Mouse (Mus musculus) embryonic facial prominence, embryonic 15.5 days (tissue): ENCODE data around the gene Gorasp2. TPM values are rescaled to one million over a fixed set of nuclear protein-coding genes. Genes with fewer than 3 reads are reported as not detected.

Source experiments
- ATAC-seq: fragments of 200-750 bp; cut with Nextera tagmentation; 2 replicates; pipeline ENCODE4 v1.8.0; 2017; ENCODE audit warnings: low read depth, moderate TSS enrichment; ENCODE audit not compliant: insufficient number of reproducible peaks, low FRiP score, low TSS enrichment
- H3K27ac ChIP-seq: fragments of 300-500 bp; sonication (generic); replicated peaks from 2 replicates; pipeline ENCODE4 v1.5.1; 2015; ENCODE audit warnings: mild to moderate bottlenecking, inconsistent platforms
- H3K27me3 ChIP-seq: fragments of 300-500 bp; sonication (generic); 2 replicates; pipeline ENCODE4 v1.6.1; 2015; ENCODE audit warnings: inconsistent platforms
- H3K36me3 ChIP-seq: fragments of 300-500 bp; sonication (generic); 2 replicates; pipeline ENCODE4 v1.6.1; 2015; ENCODE audit warnings: mild to moderate bottlenecking, inconsistent platforms
- H3K4me1 ChIP-seq: fragments of 300-500 bp; sonication (generic); 2 replicates; pipeline ENCODE4 v1.6.1; 2015; ENCODE audit warnings: inconsistent platforms
- H3K4me2 ChIP-seq: fragments of 300-500 bp; sonication (generic); replicated peaks from 2 replicates; pipeline ENCODE4 v1.6.1; 2015; ENCODE audit warnings: mild to moderate bottlenecking, inconsistent platforms
- H3K4me3 ChIP-seq: fragments of 300-500 bp; sonication (generic); replicated peaks from 2 replicates; pipeline ENCODE4 v1.5.1; 2015; ENCODE audit warnings: mild to moderate bottlenecking, inconsistent platforms
- H3K9ac ChIP-seq: fragments of 300-500 bp; sonication (generic); 2 replicates; pipeline ENCODE4 v1.6.1; 2015; ENCODE audit warnings: inconsistent platforms
- H3K9me3 ChIP-seq: fragments of 300-500 bp; sonication (generic); replicated peaks from 2 replicates; pipeline ENCODE4 v1.6.1; 2016; ENCODE audit warnings: inconsistent platforms
- WGBS: fragments of 180-500 bp; shearing (Covaris S2); methylation state at CpG from one replicate; pipeline ENCODE4 v1.1.7; 2015; 5-methylcytosine and 5-hydroxymethylcytosine counted together
- polyA plus RNA-seq: library from polyadenylated mRNA; unstranded; fragments of >200 nt; fragmentation: Nextera tagmentation; extraction: Ambion mirVana; gene quantifications from 2 replicates; pipeline ENCODE4 v1.2.1, GENCODE M21; 2015

The Gorasp2 gene
- polyA plus RNA-seq, 1 experiment from 2014 or later = 191 TPM

DNA sequence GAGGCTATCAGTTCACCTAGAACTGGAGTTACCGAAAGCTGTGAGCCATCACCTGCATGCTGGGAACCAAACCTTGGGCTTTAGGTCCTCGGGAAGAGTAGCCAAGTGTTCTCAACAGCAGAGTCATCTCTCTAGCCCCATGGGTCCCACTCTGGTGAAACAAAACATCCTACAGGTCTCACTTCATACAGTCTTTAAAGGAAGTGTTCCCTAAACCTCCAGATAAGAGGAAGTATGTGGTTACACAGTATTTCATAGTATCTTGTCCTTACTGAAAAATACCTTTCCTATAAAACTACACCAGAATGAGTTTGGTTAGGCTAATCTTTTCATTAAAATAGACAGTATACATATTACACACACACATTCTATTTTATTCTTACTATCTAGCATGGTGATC, 81.2 kb downstream of the Gorasp2 start:
- H3K9me3 ChIP-seq = no peaks in the 10 kb centered on the region
- peaks cover 46% of the 10 kb centered on the region for H3K36me3 ChIP-seq
- H3K4me3 ChIP-seq = no peak overlapping the region
- H3K4me2 ChIP-seq = no peak overlapping the region
- no peaks in the 10 kb centered on the region for H3K4me1 ChIP-seq
- ATAC-seq = no peak
- H3K9ac ChIP-seq = no peak overlapping the region
- no peak overlapping the region for H3K27ac ChIP-seq
- H3K27me3 ChIP-seq = no peaks in the 10 kb centered on the region
- WGBS = 94% methylated on average over 2 of the region's 2 CpGs

- Histone ChIP-seq H3K36me3 (peaks cover 26% of the 10 kb centered on the region), H3K9ac (no peak overlapping the region), H3K9me3 (no peaks in the 10 kb centered on the region), H3K4me1 (no peaks in the 10 kb centered on the region), H3K4me3 (no peak overlapping the region), H3K4me2 (no peak overlapping the region), H3K27ac (no peak overlapping the region), H3K27me3 (no peaks in the 10 kb centered on the region)
- ATAC-seq = no peak
- WGBS = 94% methylated on average over 2 of the region's 2 CpGs
These were observed 90.3 kb downstream of the Gorasp2 start for GRCm38 (mm10) chr2:70751655-70752054.

DNA sequence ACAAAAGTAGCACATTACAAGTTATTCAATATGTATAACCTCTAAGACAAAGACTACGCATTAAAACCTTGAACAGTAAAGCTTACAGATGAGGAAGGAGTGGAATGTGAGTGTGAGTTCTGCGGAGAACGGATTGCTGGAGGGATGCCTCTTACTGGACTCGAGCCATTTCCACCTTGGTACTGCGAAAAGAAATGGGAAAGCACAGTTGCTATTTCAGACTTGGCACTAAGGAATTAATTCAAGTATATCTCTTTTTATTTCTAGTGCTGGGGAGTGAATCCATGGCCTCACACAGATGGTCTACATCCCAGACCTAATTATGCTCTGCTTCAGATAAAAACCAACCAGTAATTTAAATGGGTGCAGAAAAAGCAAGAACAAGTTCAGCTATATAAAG, 90.8 kb downstream of the Gorasp2 start:
- 92% methylated on average over 5 of the region's 5 CpGs for WGBS
- ATAC-seq = no peak
- no peak overlapping the region for H3K27ac ChIP-seq

More for the DNA sequence above, 90.8 kb downstream of the Gorasp2 start:
- no peaks in the 10 kb centered on the region for H3K27me3 ChIP-seq
- H3K9ac ChIP-seq = no peak overlapping the region
- H3K4me2 ChIP-seq = no peak overlapping the region
- H3K4me3 ChIP-seq = no peak overlapping the region
- no peaks in the 10 kb centered on the region for H3K9me3 ChIP-seq
- no peaks in the 10 kb centered on the region for H3K4me1 ChIP-seq
- peaks cover 24% of the 10 kb centered on the region for H3K36me3 ChIP-seq

Other genes starting within 250 kb of the Gorasp2 start
- gene Sp5, start 186.7 kb upstream of the Gorasp2 start, polyA plus RNA-seq = 7.4 and 9.6 TPM in 2 replicates
- gene Erich2, start 152.8 kb upstream of the Gorasp2 start, polyA plus RNA-seq = 7.2 and 11.0 TPM in 2 replicates
- gene Gad1, start 108.5 kb upstream of the Gorasp2 start, polyA plus RNA-seq = 0.71 and 0.81 TPM in 2 replicates
- gene Gm26558, start 532 bp downstream of the Gorasp2 start, polyA plus RNA-seq = 4.9 and 5.6 TPM in 2 replicates
- 28.5 and 32.8 TPM in 2 replicates for gene Tlk1, start 164.2 kb downstream of the Gorasp2 start, polyA plus RNA-seq